Mouse (Mus musculus) adrenal gland, postnatal 36 days (tissue): ENCODE measurements around the gene Camta2. TPM values are rescaled to one million over a fixed set of nuclear protein-coding genes. Genes with fewer than 3 reads are reported as not detected.

Source experiments
- DNase-seq, 2 experiments: peaks; one replicate each; pipeline ENCODE4 v3.0.0; 2021; ENCODE audit warnings: mixed read lengths in 1 of 2
- total RNA-seq, 2 experiments: library from RNA; stranded (reverse); gene quantifications; 2 replicates each; pipeline ENCODE4 v1.2.3; 2021

Camta2 gene
- total RNA-seq, 2 experiments from 2014 or later = 36.5 to 45.7 TPM

DNA sequence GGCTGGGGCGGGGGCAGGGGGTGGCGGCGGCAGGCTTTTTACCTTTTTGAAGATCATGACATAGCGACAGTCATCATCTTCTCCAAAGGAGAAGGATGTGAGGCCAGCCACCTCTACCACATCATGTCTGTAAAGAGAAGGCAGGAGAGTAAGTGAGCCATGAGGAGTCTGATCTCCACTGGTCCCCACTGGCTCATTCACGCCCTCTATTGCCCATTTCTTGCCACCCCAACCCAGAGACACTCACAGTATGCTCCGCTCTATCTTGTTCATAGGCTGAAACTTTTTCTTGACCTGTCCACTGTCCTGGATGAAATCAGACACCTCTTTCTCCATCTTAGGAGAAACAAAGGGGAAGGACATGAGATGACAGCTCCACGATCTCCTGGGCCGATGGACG lies 23.2 kb downstream of the Camta2 start:
- DNase-seq = no peak

DNA sequence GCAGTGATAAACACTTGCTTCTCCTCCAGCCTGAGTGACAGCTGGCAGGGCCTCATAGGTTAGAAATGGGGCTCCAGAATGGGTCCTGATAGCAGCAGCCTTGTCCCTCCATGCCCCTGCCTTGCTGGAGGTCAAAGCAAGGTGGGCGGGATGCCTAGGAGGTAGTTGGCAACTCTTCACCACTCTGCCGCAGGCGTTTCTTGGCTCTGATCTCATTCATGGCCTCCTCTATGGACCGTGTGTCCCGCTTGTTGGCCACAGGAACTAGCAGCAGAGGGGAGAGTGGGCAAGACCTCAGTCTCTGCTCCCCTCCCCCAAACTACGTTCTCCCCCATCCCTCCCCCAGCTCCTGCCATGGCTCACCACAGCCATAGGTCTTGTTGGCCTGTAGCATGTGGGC lies 23.9 kb downstream of the Camta2 start:
- DNase-seq = no peak

DNA sequence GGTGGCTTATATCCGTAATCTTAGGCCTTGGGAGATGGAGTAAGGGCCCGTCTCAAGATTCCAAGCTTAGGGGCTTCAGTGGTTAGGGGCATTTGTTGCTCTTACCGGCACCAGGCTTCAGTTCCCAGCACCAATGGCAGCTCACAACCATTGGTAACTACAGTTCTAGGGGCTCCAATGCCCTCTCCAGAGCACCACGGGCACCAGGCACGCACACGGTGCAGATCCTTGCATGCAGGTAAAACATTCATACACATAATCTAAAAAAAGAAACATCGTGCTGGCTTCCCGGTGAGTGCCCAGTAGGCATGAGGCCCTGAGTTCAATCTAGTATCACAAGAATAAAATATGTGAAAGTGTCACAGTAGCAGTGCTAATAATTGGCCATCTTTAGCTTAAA lies 24.8 kb downstream of the Camta2 start:
- DNase-seq = no peak

DNA sequence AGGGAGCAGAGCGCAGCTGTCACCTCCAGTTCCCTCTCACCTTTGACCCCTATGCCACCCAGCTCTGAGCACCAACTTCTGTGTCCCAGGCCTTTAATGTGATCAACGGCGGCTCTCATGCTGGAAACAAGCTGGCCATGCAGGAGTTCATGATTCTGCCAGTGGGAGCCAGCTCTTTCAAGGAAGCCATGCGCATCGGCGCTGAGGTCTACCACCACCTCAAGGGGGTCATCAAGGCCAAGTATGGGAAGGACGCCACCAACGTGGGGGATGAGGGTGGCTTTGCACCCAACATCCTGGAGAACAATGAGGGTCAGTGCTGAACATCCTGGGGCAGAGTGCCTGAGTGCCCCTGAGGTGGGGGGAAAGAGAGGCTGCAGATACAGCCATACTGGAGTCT lies 27.3 kb downstream of the Camta2 start:
- no peak for DNase-seq

DNA sequence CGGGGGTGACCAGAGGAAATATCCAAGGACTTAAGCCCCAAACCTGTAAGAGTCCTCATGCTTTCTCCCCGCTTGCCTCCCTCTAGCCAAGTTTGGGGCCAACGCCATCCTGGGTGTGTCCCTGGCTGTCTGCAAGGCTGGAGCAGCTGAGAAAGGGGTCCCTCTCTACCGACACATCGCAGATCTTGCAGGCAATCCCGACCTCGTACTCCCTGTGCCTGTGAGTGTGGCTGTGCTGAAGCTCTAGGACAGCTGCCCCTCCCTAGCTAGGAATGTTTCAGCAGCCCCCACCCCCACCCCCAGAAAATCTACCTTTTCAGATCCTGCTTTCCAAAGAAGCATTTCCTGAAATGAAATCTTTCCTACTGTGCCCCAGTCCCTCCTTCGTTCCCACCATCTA lies 29.0 kb downstream of the Camta2 start:
- DNase-seq = no peak

DNA sequence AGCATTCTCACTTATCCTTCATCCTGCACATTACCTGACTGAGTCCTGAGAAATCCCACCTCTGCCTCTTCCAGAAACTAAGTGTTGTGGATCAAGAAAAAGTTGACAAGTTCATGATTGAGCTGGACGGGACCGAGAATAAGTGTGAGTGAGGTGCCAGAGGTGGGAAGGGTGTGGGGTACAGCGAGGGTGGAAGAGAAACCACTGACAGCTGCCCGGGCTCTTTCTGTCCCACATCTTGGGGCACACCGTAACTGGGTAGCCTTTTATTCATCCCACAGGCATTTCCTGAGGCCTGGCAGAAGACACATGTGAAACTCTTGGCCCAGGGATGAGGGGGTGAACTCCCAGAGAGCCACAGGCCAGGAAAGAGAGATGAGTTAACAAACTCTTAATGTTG lies 29.4 kb downstream of the Camta2 start:
- DNase-seq = no peak

DNA sequence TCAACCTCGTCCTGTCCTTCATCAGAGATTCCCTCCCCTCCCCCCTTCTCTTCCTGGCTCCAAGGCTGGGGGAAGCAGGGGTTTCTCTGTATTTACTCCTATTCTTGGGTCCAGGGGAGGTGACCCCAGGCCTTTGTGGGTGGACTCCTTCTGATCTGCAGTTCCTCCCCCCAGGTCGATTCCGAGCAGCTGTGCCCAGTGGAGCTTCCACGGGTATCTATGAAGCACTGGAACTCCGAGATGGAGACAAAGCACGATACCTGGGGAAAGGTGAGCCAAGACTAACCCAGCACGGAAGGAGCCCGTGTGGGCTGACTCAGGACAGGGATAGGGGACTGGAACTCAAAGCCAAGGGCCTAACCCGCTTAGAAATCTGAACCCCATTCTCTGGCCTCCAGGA lies 29.9 kb downstream of the Camta2 start:
- DNase-seq = no peak

DNA sequence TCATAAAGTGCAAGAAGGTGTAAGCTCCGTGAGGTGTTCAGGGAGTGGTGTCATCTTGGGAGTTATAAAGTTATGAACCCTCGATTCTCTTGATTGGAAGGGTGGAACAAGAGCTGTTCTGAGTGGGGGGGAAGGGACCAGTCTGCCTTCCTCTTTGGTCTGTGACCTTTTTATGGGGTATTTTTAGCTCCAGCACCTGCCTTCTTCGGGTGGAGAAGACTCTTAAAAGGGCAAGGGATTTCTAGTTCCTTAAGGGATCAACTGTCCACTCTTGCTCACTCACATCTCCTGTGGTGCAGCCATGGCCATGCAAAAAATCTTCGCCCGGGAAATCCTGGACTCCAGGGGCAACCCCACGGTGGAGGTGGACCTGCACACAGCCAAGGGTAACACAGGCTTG lies 30.3 kb downstream of the Camta2 start:
- DNase-seq = no peak

DNA sequence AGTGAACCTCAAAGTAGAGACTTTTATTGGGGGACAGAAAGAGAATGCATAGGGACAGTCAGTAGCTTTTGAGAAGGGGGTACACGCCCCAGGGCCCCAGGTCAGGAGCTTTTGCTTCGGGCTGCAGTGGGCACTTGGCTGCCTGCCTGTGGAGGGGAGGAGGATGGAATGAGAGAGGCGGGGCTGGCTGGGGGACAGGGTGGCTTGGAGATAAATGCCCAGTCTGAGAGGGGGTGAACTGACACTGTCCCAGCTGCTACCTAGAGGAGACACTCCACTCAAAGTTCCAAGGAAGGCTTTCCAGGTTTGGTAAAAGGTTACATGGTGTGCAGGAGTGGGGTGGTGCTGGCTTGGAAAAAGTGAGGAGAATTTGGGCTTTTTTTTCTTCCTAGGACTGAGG lies 30.9 kb downstream of the Camta2 start, which contains the start of gene Eno3:
Eno3 (plus strand) TSS at position 239 of the 400 bp plus-strand sequence.
- no peak for DNase-seq

DNA sequence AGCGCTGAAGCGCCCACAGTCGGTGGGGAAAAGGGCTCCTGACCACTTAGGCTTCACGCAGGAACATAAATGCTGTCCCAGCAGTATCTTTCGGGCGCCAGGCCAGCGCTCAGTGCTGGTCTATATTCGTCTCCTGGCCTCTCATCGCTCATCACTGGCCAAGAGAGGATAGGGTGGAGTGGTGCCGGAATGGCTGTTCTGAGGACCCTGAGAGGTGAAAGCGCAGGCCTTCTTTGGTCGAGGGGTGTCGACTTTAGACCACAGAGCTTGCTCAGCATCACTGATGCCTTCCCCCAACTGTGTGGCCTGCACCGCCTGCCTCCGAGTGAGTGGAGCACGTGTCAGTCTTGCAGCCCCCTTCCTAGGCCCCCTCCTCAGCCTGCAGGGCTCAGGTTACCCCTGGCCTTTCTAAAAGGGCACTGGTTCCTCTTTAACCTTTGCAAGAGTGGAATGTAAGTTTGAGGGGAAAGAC lies 31.4 kb downstream of the Camta2 start:
- DNase-seq = peak in 1 of 2 experiments; percentile 69

DNA sequence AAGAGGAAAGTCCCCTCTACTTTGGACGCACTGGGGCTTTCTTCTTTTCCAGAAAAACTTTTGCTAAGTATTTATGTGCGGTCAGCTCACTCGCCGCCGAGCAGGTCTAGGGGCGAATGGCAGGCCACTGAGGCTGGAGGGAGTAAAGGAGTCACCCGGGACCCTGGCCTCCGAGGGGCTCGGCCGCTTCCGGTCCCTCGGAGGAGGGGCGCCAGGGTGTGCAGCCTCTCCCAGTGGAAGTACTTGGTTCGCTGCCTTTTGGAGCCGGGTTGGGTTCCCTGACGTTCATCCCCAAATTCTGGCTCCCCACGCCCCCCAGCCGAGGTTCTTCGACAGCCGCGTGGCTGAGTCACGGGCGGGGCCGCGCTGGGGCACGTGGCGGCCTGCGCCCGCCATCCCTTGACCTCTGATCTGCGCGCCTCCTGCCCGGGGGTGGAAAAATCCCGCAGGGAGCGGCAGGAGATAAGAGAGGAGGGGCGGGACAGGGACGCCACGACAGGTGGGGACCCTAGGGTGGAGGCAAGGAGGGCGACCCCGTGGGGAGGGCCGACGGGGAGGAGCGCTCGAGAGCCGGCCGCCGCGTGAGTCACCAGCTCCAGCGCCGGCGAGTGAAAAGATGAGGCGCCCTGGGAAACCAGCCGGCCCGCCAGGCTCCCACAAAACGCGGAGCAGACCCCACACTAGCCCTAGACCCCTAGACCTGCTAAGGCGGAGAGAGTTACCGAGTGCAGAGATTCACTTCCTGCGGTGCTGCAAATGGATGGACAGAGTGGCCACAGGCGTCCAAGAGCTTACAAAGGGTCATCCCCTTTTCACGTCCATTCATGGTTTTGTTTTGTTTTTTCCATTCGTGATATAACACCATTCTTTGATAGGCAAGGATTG lies 32.1 kb downstream of the Camta2 start:
- peak; percentile 73 to 84 for DNase-seq

DNA sequence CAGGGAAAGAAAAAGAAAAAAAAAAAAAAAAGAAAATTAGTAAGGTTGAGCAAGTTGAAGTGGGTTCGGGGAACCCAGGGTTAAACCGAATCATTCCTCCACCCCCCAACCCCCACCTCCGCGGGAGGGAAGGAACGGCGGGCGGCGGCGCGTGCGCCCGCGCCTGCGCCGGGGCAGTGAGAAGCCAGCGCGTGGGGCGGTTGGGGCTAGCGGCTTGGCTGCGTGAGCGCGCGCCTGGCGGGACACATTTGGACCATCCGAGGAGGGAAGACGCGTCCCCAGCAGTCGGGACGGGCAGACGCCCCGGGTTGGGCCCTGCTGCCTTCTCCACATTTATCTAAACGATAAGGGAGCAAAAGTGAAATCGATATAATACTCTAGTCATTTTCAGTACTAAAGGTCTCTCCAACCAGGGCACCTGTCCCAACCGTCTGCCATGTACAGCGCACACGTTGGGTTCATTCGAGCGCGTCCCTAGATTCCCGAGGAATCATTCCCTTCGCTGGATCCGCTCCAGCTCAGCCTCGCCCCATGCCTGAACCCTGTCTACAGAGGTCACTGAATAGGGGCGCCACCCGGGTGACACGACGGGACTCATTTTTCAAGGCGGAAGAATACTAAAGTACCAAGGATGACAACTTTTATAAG lies 32.9 kb downstream of the Camta2 start:
- DNase-seq = peak; percentile 88 to 93

DNA sequence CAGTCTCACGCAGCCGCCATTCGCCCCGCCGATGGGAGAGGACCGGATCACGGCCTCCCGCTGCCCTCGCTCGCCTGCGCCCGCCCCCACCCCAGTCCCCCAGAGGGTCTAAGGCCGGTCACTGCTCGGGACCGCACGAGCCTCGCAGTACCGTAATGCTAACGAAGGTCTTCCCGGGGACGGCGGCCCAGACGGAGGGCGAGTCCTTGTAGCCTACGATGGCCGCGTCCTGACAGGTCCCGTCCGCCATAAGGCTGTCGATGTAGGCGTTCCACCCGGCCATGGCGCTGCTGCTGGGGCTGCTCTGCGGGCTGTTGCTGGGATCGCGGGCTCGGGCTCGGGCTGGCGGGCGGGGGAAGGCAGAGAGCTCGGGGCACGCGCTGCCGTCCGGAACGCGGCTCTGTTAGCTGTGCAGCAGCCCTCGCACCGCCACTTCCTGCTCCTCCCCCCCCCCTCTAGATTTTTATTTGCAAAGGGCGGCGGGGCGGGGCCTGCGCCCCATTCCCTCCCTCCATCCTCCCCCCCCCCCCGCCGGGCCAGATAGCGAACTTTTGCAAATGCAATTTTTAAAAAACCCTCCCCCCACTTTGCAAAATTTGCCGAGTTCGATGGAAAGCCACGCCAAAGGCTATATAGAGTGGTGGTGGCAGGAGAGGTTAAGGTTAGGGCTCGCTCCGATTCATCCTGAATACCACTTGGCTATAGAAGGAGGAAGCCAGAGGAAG lies 33.5 kb downstream of the Camta2 start, which contains the start of gene Pfn1:
Pfn1 (minus strand) TSS at position 447 of the 725 bp plus-strand sequence.
- peak; percentile 83 to 88 for DNase-seq

DNA sequence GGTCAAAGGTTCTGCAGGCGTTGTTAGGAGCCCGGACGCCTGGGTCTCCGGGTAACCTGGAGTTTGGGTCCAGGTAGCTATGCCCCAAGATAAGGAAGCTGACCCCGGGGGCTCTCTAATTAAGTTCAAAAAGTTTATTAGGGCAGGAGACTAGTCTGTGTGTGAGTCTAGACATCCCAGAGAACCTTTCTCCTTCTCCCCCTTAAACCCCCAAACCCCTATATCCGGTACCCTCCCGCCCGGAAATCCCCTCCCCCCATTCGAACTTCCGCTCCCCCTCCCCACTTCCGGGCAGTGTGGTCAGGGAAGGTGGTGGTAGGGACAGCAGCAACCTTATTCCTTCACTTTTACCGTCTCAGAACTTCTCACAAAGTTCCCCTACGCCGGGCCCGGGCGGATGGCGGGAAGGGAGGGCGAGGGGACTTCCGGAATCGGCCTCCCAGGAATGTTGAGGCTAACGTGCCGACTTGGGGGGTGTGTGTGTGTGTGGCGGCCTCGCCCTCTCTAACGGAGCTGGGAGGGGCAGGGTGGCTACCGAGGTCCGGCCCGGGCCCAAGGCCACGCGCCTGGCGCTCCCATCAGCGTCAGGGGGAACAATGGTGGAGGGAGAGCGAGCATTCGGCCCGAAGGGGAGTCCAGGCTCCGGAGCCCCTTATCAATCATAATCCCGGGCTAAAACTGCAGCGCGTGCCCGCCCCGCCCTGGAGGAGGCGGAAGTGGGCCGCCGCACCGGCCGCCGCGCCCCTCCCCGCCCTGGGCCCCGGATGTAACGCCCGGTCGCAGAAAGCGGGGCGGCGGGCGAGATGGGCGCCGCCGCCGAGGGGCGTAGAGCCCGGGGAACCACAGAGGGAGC lies 34.3 kb downstream of the Camta2 start:
- DNase-seq = peak; percentile 75 to 87

DNA sequence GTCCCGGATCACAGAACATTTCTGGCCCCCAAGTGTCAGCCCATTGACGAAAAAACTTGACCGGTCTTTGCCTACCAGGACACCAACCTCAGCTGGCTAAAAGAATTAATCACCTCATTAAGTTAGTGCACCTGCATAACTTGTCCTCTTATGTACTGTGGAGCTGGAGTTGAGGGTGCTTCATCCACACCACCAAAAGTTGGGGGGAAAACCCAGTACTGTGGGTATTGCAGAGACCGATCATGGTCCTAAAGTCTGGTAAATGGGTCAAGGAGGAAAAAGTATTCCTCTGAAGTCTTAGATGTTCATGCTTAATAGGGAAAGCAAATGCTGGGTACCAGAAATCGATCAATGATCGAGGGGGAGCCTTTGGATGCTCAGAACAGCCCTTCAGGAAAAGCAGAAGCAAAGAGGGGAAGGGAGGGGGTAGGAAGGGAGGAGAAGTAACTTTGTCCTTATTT lies 35.0 kb downstream of the Camta2 start:
- no peak for DNase-seq

DNA sequence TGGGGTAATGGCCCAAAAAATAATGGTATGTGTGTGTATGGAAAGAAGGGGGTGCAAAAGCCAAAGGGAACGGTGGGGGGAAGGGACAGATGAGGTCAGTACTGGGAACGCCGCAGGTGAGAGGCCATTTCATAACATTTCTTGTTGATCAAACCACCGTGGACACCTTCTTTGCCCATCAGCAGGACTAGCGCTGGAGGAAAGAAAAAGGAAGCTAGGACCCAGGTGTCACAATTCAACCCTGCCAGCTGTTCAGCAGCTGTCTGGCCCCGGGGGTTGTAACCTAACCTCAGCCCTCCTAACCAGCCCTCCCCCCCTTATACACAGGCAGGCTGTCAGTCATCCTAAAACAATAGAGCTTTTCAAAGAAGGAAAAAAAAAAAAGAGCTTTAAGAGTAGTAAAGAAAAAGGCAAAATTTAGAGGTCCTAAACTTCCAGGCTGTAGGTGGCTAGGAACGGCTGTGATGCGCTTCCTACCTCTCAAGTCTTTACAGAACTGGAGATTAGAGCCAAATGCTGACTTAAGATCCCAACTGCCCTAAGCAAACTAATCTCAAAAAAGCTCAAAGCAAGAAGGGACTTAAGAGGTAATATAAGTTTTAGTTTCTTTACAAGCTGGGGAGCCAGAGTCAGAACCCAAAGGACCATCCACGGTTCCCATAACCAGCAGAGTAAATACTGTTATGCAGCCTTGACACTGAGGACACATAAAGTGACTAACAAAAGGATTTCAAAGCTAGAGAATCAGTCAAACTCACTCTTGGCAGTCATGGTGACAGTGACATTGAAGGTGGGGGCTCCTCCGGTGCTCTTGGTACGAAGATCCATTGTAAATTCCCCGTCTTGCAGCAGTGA lies 35.6 kb downstream of the Camta2 start:
- DNase-seq = peak in 1 of 2 experiments; percentile 49

DNA sequence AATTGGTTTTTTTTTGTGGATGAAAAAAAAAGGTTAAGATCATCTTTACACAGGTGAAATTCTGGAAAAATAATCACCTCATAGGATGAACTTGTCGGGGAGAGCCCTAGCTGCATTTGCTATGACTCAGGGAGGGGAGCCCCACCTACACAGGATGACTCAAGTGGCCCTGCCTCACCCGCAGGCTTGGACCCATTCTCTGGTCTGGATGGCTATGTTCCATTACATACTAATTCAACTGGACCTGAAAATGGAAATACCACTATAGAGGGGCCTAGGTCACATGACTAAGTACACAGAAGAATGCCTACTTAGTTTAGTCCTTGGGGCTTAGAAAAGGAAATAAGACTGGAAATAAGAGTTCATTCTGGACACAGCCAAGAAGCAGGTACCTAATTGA lies 36.5 kb downstream of the Camta2 start:
- DNase-seq = peak; percentile 74 to 76

DNA sequence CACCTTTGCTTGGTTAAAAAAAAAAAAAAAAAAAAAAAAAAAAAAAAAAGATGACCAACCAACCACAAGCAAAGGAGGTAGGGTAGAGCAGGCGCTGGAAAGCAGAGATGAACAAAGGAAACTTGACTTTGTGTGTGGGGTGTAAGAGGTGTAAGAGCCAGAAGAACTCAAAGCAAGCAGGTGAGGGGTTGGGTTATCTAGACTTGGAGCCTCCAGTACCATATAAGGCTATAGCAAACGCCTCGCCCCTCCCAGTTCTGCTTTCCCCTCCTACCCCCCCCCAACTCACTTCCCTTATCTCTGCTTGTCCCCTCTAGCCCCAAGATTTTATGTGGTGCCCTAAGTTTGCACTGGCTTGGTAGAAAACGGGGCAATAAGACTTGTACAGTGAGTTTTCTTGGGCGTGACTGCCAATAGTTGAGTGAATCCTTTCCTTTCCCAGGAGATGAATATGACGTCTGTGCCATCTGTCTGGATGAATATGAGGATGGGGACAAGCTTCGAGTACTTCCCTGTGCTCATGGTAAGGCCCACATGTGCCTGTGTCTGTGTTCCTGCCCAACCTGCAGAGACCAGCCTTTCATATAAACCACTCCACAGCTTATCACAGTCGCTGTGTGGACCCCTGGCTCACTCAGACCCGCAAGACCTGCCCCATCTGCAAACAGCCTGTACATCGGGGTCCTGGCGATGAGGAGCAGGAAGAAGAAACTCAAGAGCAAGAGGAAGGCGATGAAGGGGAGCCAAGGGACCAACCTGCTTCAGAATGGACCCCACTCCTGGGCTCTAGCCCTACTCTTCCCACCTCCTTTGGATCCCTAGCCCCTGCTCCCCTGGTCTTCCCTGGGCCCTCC lies 37.4 kb downstream of the Camta2 start:
- no peak for DNase-seq

DNA sequence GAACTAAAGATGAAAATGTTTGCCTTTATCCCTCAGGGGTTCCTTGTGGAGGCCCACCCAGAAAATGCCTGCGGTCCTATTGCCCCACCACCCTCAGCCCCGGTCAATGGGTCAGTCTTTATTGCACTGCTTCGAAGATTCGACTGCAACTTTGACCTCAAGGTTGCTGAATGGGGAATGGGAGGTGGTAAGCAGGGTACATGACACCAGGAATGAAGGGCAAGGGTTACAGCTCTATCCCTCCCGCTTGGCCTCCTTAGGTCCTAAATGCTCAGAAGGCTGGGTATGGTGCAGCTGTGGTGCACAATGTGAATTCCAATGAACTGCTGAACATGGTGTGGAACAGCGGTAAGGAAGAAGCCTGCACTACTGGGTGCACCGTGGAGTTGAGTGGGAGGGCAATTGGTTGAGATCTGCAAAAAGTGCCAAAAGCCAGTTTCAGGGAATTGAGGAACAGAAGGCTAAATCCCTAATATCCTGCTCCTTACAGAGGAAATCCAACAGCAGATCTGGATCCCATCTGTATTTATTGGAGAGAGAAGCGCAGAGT lies 38.6 kb downstream of the Camta2 start:
- no peak for DNase-seq
